Mouse (Mus musculus) erythroblast, embryonic 14.5 days (primary cell): ENCODE measurements at regions not wholly inside any gene's neighbourhood (a gene's known extent, or its start where the extent isn't known, plus 50 kb on each side); places are given as distances from the start of the nearest gene placed in this dataset.

ENCODE experiments used
- GATA1 ChIP-seq: IDR thresholded peaks from 2 replicates; pipeline ENCODE4 v1.6.1; 2012; ENCODE audit warnings: low read length, inconsistent platforms, mixed read lengths
- TAL1 ChIP-seq: IDR thresholded peaks from 3 replicates; pipeline ENCODE4 v1.6.1; 2012; ENCODE audit warnings: low read length, inconsistent platforms, mixed read lengths

DNA sequence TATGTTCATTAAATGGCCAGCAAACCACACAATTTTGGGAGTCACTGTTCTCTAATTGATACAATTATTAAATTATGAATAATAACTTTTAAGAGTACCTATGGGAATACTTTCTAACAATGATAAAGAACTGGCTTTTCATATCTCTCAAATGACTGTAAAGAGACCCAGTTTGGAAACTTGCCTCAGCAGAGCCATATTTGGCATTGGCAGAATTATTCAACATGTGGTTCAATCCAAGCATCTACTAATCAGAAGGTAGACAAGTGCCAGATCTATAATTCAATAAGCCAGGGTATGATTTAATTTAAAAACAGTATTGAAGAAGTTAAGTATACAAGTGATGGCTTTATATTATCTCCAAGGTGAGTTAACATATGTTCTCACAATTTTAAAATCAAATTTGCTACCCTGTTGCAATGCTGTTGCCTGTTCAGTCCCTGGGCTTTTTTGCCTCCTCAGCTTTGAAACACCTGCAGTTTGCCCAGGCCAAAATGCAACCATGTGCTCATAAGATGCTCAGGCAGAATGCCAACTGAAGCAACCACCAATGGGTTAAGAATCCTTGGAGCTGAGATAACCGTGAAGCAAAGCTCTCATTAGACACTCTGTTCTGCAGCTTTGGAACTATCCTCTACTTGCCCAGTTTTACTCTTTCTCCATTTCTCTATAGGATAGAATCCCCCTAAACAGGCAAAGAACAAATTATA, 897.2 kb downstream of the Ets1 start:
- no peak for TF ChIP-seq GATA1
- no peak for TF ChIP-seq TAL1
